Mouse (Mus musculus): ENCODE measurements at regions not wholly inside any gene's neighbourhood (a gene's known extent, or its start where the extent isn't known, plus 50 kb on each side); places are given as distances from the start of the nearest gene placed in this dataset.

- peak; percentile 70 for DNase-seq (ENCODE audit: low read depth)
Observed at GRCm38 (mm10) chr5:62939050-62939449, 125.4 kb downstream of the Dthd1 start.

All from 416B (cell line).